Mouse (Mus musculus): ENCODE results near the gene Amotl1.

DNA sequence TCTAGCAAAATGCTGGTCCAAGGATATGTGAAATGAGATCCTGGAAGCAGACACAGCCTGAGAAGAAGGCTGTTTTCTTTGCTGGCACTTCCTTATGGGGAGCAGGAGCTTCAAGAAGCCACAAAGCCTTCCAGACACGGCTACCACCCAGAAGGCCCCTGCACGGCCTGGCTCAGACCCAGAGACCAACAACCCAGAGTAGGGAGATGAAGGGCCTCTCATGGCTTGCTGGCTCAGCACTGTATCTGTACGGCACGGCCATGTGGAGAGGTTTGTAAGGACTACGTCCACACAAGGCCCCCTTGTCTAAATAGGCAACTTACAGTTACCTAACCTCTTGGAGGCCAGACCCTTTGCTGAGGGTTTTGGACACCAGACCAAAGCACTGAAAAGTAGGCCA is 45.1 kb downstream of the Amotl1 start:
- TF ChIP-seq FLI1 (IDR thresholded peaks at IDR 0.05; ENCODE audit: low read length) (no peak), GATA1 (IDR thresholded peaks at IDR 0.05; ENCODE audit: borderline replicate concordance, low read length) (no peak)
